Mouse (Mus musculus) CH12.LX (cell line): ENCODE results near the gene Dgcr2. TPM values are rescaled to one million over a fixed set of nuclear protein-coding genes. Genes with fewer than 3 reads are reported as not detected.

Experiments
- DNase-seq: peaks from one replicate; pipeline ENCODE4 v3.0.0-alpha.2; 2013; ENCODE audit errors: extremely low read depth
- H3K27ac ChIP-seq: 2 replicates; pipeline ENCODE4 v1.5.1; 2012; ENCODE audit warnings: low read depth, mild to moderate bottlenecking, control low read depth, moderate library complexity; ENCODE audit not compliant: insufficient read depth
- H3K27me3 ChIP-seq: replicated peaks from 2 replicates; pipeline ENCODE3; 2012; ENCODE audit warnings: inconsistent platforms
- H3K36me3 ChIP-seq, 2 experiments: replicated peaks in 1 of 2; 2 replicates each; pipeline versions ENCODE3 to v1.6.1; 2012; ENCODE audit warnings: inconsistent platforms in 1 of 2, low read length in 1 of 2, mild to moderate bottlenecking in 1 of 2, mixed read lengths in 1 of 2, moderate library complexity in 1 of 2; ENCODE audit not compliant: control insufficient read depth in 1 of 2, insufficient read depth in 1 of 2
- H3K4me1 ChIP-seq, 2 experiments: 2 replicates each; pipeline ENCODE4 v1.6.1; 2012; ENCODE audit warnings: inconsistent platforms in 1 of 2, moderate library complexity in 1 of 2; ENCODE audit not compliant: insufficient read depth in 2 of 2, control insufficient read depth in 1 of 2
- H3K4me2 ChIP-seq: 2 replicates; pipeline ENCODE4 v1.6.1; 2012; ENCODE audit warnings: low read depth, mild to moderate bottlenecking, control low read depth; ENCODE audit not compliant: poor library complexity, insufficient read depth, severe bottlenecking
- H3K4me3 ChIP-seq, 3 experiments: fragments of 150-350 bp in 1 of 3; sonication (generic) in 1 of 3; replicated peaks in 1 of 3; 2 replicates each; pipeline versions ENCODE3 to v1.5.1; 2011 to 2012; ENCODE audit warnings: low read depth in 2 of 3, low read length in 2 of 3, mild to moderate bottlenecking in 2 of 3, moderate library complexity in 2 of 3, control low read depth in 1 of 3, improper control_type of control experiment in 1 of 3, inconsistent platforms in 1 of 3, mixed read lengths in 1 of 3; ENCODE audit not compliant: poor library complexity in 1 of 3
- H3K79me2 ChIP-seq: replicated peaks from 2 replicates; pipeline ENCODE4 v1.6.1; 2012; ENCODE audit warnings: mild to moderate bottlenecking, moderate library complexity; ENCODE audit not compliant: control insufficient read depth, poor library complexity, insufficient read depth, severe bottlenecking; ENCODE audit errors: extremely low read depth
- H3K9ac ChIP-seq: 2 replicates; pipeline ENCODE4 v1.6.1; 2012; ENCODE audit warnings: low read depth, mild to moderate bottlenecking, control low read depth, moderate library complexity; ENCODE audit not compliant: insufficient read depth
- H3K9me3 ChIP-seq: replicated peaks from 2 replicates; pipeline ENCODE3; 2012; ENCODE audit warnings: low read length, inconsistent platforms, mixed read lengths
- BHLHE40 ChIP-seq: IDR thresholded peaks from 2 replicates; pipeline ENCODE4 v1.6.1; 2011; ENCODE audit warnings: mild to moderate bottlenecking, low read depth, low read length, improper control_type of control experiment
- CHD1 ChIP-seq: IDR thresholded peaks from 2 replicates; pipeline ENCODE4 v1.6.1; 2012; ENCODE audit warnings: low read depth, low read length, improper control_type of control experiment, inconsistent platforms
- CTCF ChIP-seq, 2 experiments: IDR thresholded peaks in 1 of 2; conservative IDR thresholded peaks in 1 of 2; 2 replicates each; pipeline ENCODE4 v1.5.1; 2011 to 2012; ENCODE audit warnings: low read depth in 2 of 2, low read length in 2 of 2, improper control_type of control experiment in 1 of 2, inconsistent platforms in 1 of 2, mild to moderate bottlenecking in 1 of 2, moderate library complexity in 1 of 2
- E2F4 ChIP-seq: IDR thresholded peaks from 2 replicates; pipeline ENCODE4 v1.6.1; 2011; ENCODE audit warnings: low read depth, low read length, improper control_type of control experiment; ENCODE audit not compliant: insufficient replicate concordance
- ELF1 ChIP-seq: IDR thresholded peaks from 2 replicates; pipeline ENCODE4 v1.6.1; 2014; ENCODE audit warnings: low read depth, mild to moderate bottlenecking, inconsistent platforms, low read length, improper control_type of control experiment
- ETS1 ChIP-seq: conservative IDR thresholded peaks from 2 replicates; pipeline ENCODE4 v1.6.1; 2012; ENCODE audit warnings: low read depth, mild to moderate bottlenecking, inconsistent platforms, low read length, improper control_type of control experiment, moderate library complexity
- GABPA ChIP-seq: IDR thresholded peaks from 2 replicates; pipeline ENCODE4 v1.6.1; 2012; ENCODE audit warnings: low read depth, low read length, improper control_type of control experiment, inconsistent platforms; ENCODE audit not compliant: insufficient replicate concordance
- IRF4 ChIP-seq: IDR thresholded peaks from 2 replicates; pipeline ENCODE4 v1.6.1; 2014; ENCODE audit warnings: low read depth, mild to moderate bottlenecking, inconsistent platforms, low read length, improper control_type of control experiment
- JUN ChIP-seq: IDR thresholded peaks from 2 replicates; pipeline ENCODE4 v1.6.1; 2011; ENCODE audit warnings: low read depth, mild to moderate bottlenecking, low read length, improper control_type of control experiment, moderate library complexity; ENCODE audit not compliant: insufficient read depth
- MAFK ChIP-seq: IDR thresholded peaks from 2 replicates; pipeline ENCODE4 v1.6.1; 2011; ENCODE audit warnings: low read length, improper control_type of control experiment; ENCODE audit not compliant: insufficient replicate concordance
- MAX ChIP-seq: IDR thresholded peaks from 2 replicates; pipeline ENCODE4 v1.6.1; 2011; ENCODE audit warnings: low read length, improper control_type of control experiment
- MAZ ChIP-seq: IDR thresholded peaks from 2 replicates; pipeline ENCODE4 v1.6.1; 2012; ENCODE audit warnings: low read depth, mild to moderate bottlenecking, inconsistent platforms, low read length, improper control_type of control experiment, moderate library complexity
- MEF2A ChIP-seq: IDR thresholded peaks from 2 replicates; pipeline ENCODE4 v1.6.1; 2014; ENCODE audit warnings: low read depth, mild to moderate bottlenecking, inconsistent platforms, low read length, improper control_type of control experiment, borderline replicate concordance
- MYC ChIP-seq: IDR thresholded peaks from 2 replicates; pipeline ENCODE4 v1.6.1; 2011; ENCODE audit warnings: low read depth, mild to moderate bottlenecking, improper control_type of control experiment, low read length
- NRF1 ChIP-seq: IDR thresholded peaks from 2 replicates; pipeline ENCODE4 v1.6.1; 2014; ENCODE audit warnings: low read depth, mild to moderate bottlenecking, inconsistent platforms, low read length, improper control_type of control experiment, moderate library complexity
- PAX5 ChIP-seq: IDR thresholded peaks from 2 replicates; pipeline ENCODE4 v1.6.1; 2012; ENCODE audit warnings: low read length, inconsistent platforms, mixed read lengths
- POLR2AphosphoS2 ChIP-seq: IDR thresholded peaks from 2 replicates; pipeline ENCODE4 v1.6.1; 2011; ENCODE audit warnings: low read depth, low read length, improper control_type of control experiment
- RAD21 ChIP-seq: IDR thresholded peaks from 2 replicates; pipeline ENCODE4 v1.6.1; 2011; ENCODE audit warnings: low read depth, mild to moderate bottlenecking, low read length, improper control_type of control experiment, moderate library complexity
- SMC3 ChIP-seq: IDR thresholded peaks from 2 replicates; pipeline ENCODE4 v1.6.1; 2011; ENCODE audit warnings: low read depth, low read length, improper control_type of control experiment
- TBP ChIP-seq: conservative IDR thresholded peaks from 2 replicates; pipeline ENCODE4 v1.6.1; 2011; ENCODE audit warnings: low read depth, low read length, improper control_type of control experiment
- TCF12 ChIP-seq: IDR thresholded peaks from 2 replicates; pipeline ENCODE4 v1.6.1; 2014; ENCODE audit warnings: low read depth, mild to moderate bottlenecking, inconsistent platforms, low read length, improper control_type of control experiment
- USF2 ChIP-seq: conservative IDR thresholded peaks from 2 replicates; pipeline ENCODE4 v1.6.1; 2011; ENCODE audit warnings: low read depth, low read length, improper control_type of control experiment
- ZC3H11A ChIP-seq: IDR thresholded peaks from 2 replicates; pipeline ENCODE4 v1.6.1; 2012; ENCODE audit warnings: low read depth, mild to moderate bottlenecking, inconsistent platforms, low read length, improper control_type of control experiment
- ZMIZ1 ChIP-seq: IDR thresholded peaks from 2 replicates; pipeline ENCODE4 v1.6.1; 2012; ENCODE audit warnings: low read depth, mild to moderate bottlenecking, inconsistent platforms, low read length, improper control_type of control experiment
- ZNF384 ChIP-seq: IDR thresholded peaks from 2 replicates; pipeline ENCODE4 v1.6.1; 2012; ENCODE audit warnings: low read depth, low read length, improper control_type of control experiment, inconsistent platforms
- dilution Hi-C: fragments of 300-500 bp; cut with MboI; formaldehyde crosslinking; loops from 2 replicates; pipeline ENCODE4 v1.14.3; 2020; ENCODE audit warnings: low sequenced_read_pairs; ENCODE audit not compliant: extremely low pct_unique_long_range_greater_than_20kb, extremely low pct_ligation_motif_present
- in situ Hi-C: fragments of 300-500 bp; cut with MboI; formaldehyde crosslinking; loops from 3 replicates; pipeline ENCODE4 v1.14.3; 2019; ENCODE audit warnings: low sequenced_read_pairs, low pct_ligation_motif_present, low pct_unique_long_range_greater_than_20kb, mixed read lengths
- polyA plus RNA-seq: library from polyadenylated mRNA; unstranded; fragments of >175 nt; gene quantifications from 2 replicates; pipeline ENCODE4 v1.2.1, GENCODE M21; 2012; ENCODE audit warnings: low read depth; ENCODE audit not compliant: insufficient read length
- total RNA-seq, 2 experiments: library from RNA; depleted of rRNA; stranded (reverse); fragments of 300-350 nt in 1 of 2; fragments of >200 nt in 1 of 2; gene quantifications; 2 replicates each; pipeline ENCODE4 v1.2.3; 2012 to 2014

Gene Dgcr2
- total and polyA plus RNA-seq, 3 experiments: 41.5 to 54.8 (median 48.0) TPM

GRCm38 (mm10) chr16:17943466-17943865 lies 45.1 kb upstream of the Dgcr2 start:
- Histone ChIP-seq H3K79me2 (no peaks in the 10 kb centered on the region), H3K4me1 (peaks cover 5 to 6% of the 10 kb centered on the region in 2 experiments; a peak in 3 of 4 replicates), H3K27me3 (peaks cover 35% of the 10 kb centered on the region), H3K9ac (no peak overlapping the region), H3K27ac (no peak overlapping the region), H3K4me3 (no peak overlapping the region), H3K9me3 (no peaks in the 10 kb centered on the region), H3K36me3 (no peaks in the 10 kb centered on the region), H3K4me2 (no peak overlapping the region)
- DNase-seq: no peak
- dilution Hi-C loops (no loop called here), in situ Hi-C loops (no loop called here)
- no peak for TF ChIP-seq MYC
- TF ChIP-seq MAX: no peak
- no peak for TF ChIP-seq ZMIZ1
- no peak for TF ChIP-seq CHD1
- no peak for TF ChIP-seq IRF4
- TF ChIP-seq TCF12: no peak
- TF ChIP-seq GABPA: no peak
- no peak for TF ChIP-seq TBP

- no peak for TF ChIP-seq E2F4
- TF ChIP-seq ETS1: no peak
- TF ChIP-seq TCF12: no peak
- TF ChIP-seq MYC: no peak
- TF ChIP-seq NRF1: no peak
- TF ChIP-seq BHLHE40: no peak
- no peak for TF ChIP-seq ELF1
- TF ChIP-seq USF2: no peak
- TF ChIP-seq, all 38 proteins: peak for 0
- DNase-seq: no peak
- dilution Hi-C loops: no loop called here
- Histone ChIP-seq H3K4me1 (peaks cover 0 to 9% of the 10 kb centered on the region in 2 experiments; a peak in 2 of 4 replicates), H3K9ac (no peak overlapping the region), H3K4me2 (no peak overlapping the region), H3K27me3 (peaks cover 56% of the 10 kb centered on the region), H3K36me3 (no peaks in the 10 kb centered on the region), H3K27ac (no peak overlapping the region), H3K9me3 (no peaks in the 10 kb centered on the region), H3K79me2 (no peaks in the 10 kb centered on the region), H3K4me3 (no peak overlapping the region)
- in situ Hi-C loops: no loop called here
Measured at GRCm38 (mm10) chr16:17939255-17939751, 40.9 kb upstream of the Dgcr2 start.

- peak; percentile 76 for DNase-seq
- Histone ChIP-seq H3K4me1 (peaks cover 0 to 9% of the 10 kb centered on the region in 2 experiments; a peak in 2 of 4 replicates), H3K79me2 (no peaks in the 10 kb centered on the region), H3K4me2 (peak overlapping the region; percentile 47), H3K9me3 (no peaks in the 10 kb centered on the region), H3K9ac (peak overlapping the region; percentile 18; the same call in 1 of the 2 replicates), H3K27me3 (peaks cover 58% of the 10 kb centered on the region), H3K36me3 (no peaks in the 10 kb centered on the region), H3K27ac (no peak overlapping the region), H3K4me3 (no peak overlapping the region)
- in situ Hi-C loops (no loop called here), dilution Hi-C loops (no loop called here)
- TF ChIP-seq ELF1 (no peak), CTCF (conservative IDR thresholded peaks at IDR 0.05 in 1 of 2, IDR thresholded peaks at IDR 0.05 in 1 of 2; ENCODE audit: low read depth in 2 of 2, low read length in 2 of 2) (peak; percentile 68 to 98), ZC3H11A (no peak; the same call in 1 of the 2 replicates), IRF4 (peak; percentile 79), USF2 (no peak), ZNF384 (peak; percentile 49; the same call in 1 of the 2 replicates), RAD21 (peak; percentile 89), MAZ (no peak), POLR2AphosphoS2 (no peak), TCF12 (no peak), ZMIZ1 (no peak), MAFK (no peak), PAX5 (no peak), NRF1 (no peak), TBP (no peak), SMC3 (peak; percentile 94), MEF2A (no peak), JUN (no peak), BHLHE40 (no peak)
Measured at GRCm38 (mm10) chr16:17938821-17939220, 40.5 kb upstream of the Dgcr2 start.
